Mouse (Mus musculus) forebrain, embryonic 16.5 days (tissue): Measurements from ENCODE around the gene Net1. TPM values are rescaled to one million over a fixed set of nuclear protein-coding genes. Genes with fewer than 3 reads are reported as not detected.

Source experiments
- ATAC-seq: fragments of 200-750 bp; cut with Nextera tagmentation; 2 replicates; pipeline ENCODE4 v1.8.0; 2017; ENCODE audit warnings: mild to moderate bottlenecking, moderate library complexity
- H3K27ac ChIP-seq: fragments of 300-500 bp; sonication (generic); 2 replicates; pipeline ENCODE4 v1.5.1; 2014; ENCODE audit warnings: low read length, control low read depth
- H3K27me3 ChIP-seq: fragments of 300-500 bp; sonication (generic); replicated peaks from 2 replicates; pipeline ENCODE4 v1.6.1; 2014; ENCODE audit warnings: low read length; ENCODE audit not compliant: control insufficient read depth, insufficient read depth
- H3K36me3 ChIP-seq: fragments of 300-500 bp; sonication (generic); 2 replicates; pipeline ENCODE4 v1.6.1; 2014; ENCODE audit not compliant: control insufficient read depth, insufficient read depth
- H3K4me1 ChIP-seq: fragments of 300-500 bp; sonication (generic); replicated peaks from 2 replicates; pipeline ENCODE4 v1.6.1; 2014; ENCODE audit warnings: low read length; ENCODE audit not compliant: control insufficient read depth, insufficient read depth
- H3K4me2 ChIP-seq: fragments of 300-500 bp; sonication (generic); 2 replicates; pipeline ENCODE4 v1.6.1; 2014; ENCODE audit warnings: mild to moderate bottlenecking, low read length, control low read depth
- H3K4me3 ChIP-seq: fragments of 300-500 bp; sonication (generic); replicated peaks from 2 replicates; pipeline ENCODE4 v1.5.1; 2014; ENCODE audit warnings: mild to moderate bottlenecking, low read length, control low read depth
- H3K9ac ChIP-seq: fragments of 300-500 bp; sonication (generic); replicated peaks from 2 replicates; pipeline ENCODE4 v1.6.1; 2014; ENCODE audit warnings: low read depth, low read length, control low read depth
- H3K9me3 ChIP-seq: fragments of 300-500 bp; sonication (generic); 2 replicates; pipeline ENCODE4 v1.6.1; 2016; ENCODE audit warnings: low read length; ENCODE audit not compliant: control insufficient read depth
- WGBS: fragments of 180-500 bp; shearing (Covaris S2); extraction: QIAGEN DNeasy Blood & Tissue Kit; methylation state at CpG from one replicate; pipeline ENCODE4 v1.1.7; 2014; 5-methylcytosine and 5-hydroxymethylcytosine counted together
- polyA plus RNA-seq: library from polyadenylated mRNA; unstranded; fragments of >200 nt; fragmentation: Nextera tagmentation; extraction: Ambion mirVana; gene quantifications from 2 replicates; pipeline ENCODE4 v1.2.1, GENCODE M21; 2015

Gene Net1
- 14.2 and 15.1 TPM in 2 replicates for polyA plus RNA-seq

DNA sequence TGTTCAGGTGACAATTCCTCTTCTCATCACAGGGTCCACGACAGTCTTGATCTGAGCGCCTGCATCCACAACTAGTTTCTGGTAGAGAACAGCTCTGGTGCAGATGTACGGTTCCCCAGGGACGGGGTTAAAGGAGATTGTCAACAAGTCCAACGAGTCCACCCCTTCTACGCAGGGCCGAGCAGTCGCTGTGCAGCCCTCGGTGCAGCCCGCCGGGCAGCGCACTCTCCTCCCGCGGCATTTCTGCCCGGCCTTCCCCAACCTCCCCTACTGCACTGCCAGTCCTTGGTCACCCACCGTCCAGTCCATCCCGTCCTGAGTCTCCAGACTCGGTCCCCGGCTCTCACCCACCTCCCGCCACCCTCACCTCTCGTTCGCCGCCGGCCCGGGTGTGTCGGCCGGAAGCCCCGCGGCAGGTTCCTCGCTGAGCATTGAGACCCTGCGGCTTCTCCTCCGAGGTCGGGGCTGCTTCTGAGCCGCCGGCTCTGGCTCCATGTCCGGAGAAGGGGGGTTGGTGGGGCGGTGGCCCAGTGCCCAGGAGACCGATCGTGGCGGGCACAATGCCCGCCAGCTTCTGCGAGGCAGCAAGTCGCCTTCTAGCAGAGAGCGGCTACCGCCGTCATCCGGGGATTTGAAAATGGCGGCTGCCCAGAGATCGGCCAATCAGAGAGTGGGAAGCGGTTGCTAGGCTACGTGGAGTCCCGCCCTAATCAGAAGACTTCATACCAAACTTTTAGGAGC lies at the start of gene Net1, which contains the start of gene Tubal3:
TSS of gene Net1 (minus strand) at position 650 of the 741 bp plus-strand sequence.
TSS of gene Tubal3 (plus strand) at position 704 of the 741 bp plus-strand sequence.
- H3K4me2 ChIP-seq = peak within 1 kb of the TSS; percentile 80
- ATAC-seq = peak; percentile 100
- H3K9me3 ChIP-seq = no peaks in the 10 kb centered on the region
- no peaks in the 10 kb centered on the region for H3K36me3 ChIP-seq
- no peaks in the 10 kb centered on the region for H3K27me3 ChIP-seq
- peak within 1 kb of the TSS; percentile 62 for H3K4me3 ChIP-seq
- H3K27ac ChIP-seq = no peak within 1 kb of the TSS; the same call in 1 of the 2 replicates
- H3K4me1 ChIP-seq = peaks cover 6% of the 10 kb centered on the region; the same call in 1 of the 2 replicates
- H3K9ac ChIP-seq = peak within 1 kb of the TSS; percentile 61
- WGBS = under 1% methylated on average over 52 of the region's 52 CpGs

DNA sequence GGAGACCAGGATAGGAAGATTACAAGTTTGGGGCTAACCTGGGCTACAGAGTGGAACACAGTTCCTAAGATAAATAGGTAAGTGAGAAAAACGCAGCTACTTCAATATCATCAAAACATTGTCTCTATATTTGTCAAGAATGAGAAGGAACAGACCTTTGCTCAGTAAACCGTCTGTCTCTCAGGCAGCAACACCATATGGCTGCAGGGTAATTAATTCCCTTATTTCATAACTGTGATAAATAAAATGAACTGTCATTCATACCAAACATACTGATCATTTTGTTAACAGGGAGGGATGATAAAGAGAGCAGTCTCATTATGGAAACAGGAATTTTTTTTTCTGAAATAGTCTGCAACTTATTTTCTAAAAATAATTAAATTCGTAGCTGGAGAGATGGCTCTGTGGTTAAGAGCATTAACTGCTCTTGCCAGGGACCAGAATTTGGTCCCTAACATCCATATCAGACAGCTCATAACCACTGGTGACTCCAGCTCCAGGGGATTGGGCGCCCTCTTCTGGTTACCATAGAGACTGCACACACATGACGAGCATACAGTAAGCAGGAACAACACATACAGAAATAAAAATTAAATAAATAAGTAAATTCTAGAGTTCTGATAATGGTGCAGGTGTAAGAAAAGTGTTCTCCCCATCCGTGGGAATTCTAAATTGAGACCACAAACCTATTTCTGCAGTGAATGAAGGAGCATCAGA lies 33.3 kb upstream of the Net1 start:
- H3K4me3 ChIP-seq = no peak overlapping the region
- no peaks in the 10 kb centered on the region for H3K36me3 ChIP-seq
- no peaks in the 10 kb centered on the region for H3K4me1 ChIP-seq
- H3K27me3 ChIP-seq = no peaks in the 10 kb centered on the region
- WGBS = 73% methylated on average over 6 of the region's 6 CpGs
- H3K9me3 ChIP-seq = no peaks in the 10 kb centered on the region
- no peak overlapping the region for H3K9ac ChIP-seq
- peak; percentile 65; the same call in 1 of the 2 replicates for ATAC-seq
- H3K4me2 ChIP-seq = no peak overlapping the region
- no peak overlapping the region for H3K27ac ChIP-seq

- H3K4me1 ChIP-seq = no peaks in the 10 kb centered on the region
- H3K4me3 ChIP-seq = no peak overlapping the region
- no peak overlapping the region for H3K9ac ChIP-seq
- H3K27me3 ChIP-seq = no peaks in the 10 kb centered on the region
- 89% methylated on average over 4 of the region's 4 CpGs for WGBS
- no peak overlapping the region for H3K27ac ChIP-seq
- H3K9me3 ChIP-seq = no peaks in the 10 kb centered on the region
- no peaks in the 10 kb centered on the region for H3K36me3 ChIP-seq
- no peak for ATAC-seq
- no peak overlapping the region for H3K4me2 ChIP-seq
Measured at GRCm38 (mm10) chr13:3949477-3949876, 31.5 kb upstream of the Net1 start.

GRCm38 (mm10) chr13:3947267-3947666 lies 29.2 kb upstream of the Net1 start:
- WGBS = 93% methylated on average over 4 of the region's 4 CpGs
- Histone ChIP-seq H3K27ac (no peak overlapping the region), H3K4me2 (no peak overlapping the region), H3K9me3 (no peaks in the 10 kb centered on the region), H3K4me1 (no peaks in the 10 kb centered on the region), H3K27me3 (no peaks in the 10 kb centered on the region), H3K36me3 (no peaks in the 10 kb centered on the region), H3K4me3 (no peak overlapping the region), H3K9ac (no peak overlapping the region)
- ATAC-seq = no peak

DNA sequence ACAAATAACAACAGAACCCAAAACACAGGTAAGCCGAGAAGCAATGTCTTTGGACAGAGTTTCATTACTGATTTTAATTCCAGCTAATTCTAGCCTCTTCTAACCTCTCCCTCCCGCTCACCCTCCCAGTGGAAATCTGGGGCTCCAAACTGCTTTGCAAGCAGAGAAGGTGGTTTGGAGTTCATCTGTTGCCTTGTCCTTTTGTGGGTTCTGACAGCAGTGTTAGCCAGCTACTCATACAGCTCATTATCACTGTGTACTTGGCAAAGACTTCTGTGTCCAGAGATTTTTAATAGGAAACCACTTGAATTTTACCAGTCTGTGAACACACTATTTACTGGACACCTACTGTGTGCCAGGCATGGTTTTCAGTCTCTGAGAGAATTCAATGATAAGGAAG lies 27.2 kb upstream of the Net1 start, which contains the start of gene Ucn3:
TSS of gene Ucn3 (minus strand) at position 101 of the 400 bp plus-strand sequence.
- Histone ChIP-seq H3K27ac (no peak within 1 kb of the TSS), H3K4me3 (no peak within 1 kb of the TSS), H3K9ac (no peak within 1 kb of the TSS), H3K9me3 (no peaks in the 10 kb centered on the region), H3K27me3 (no peaks in the 10 kb centered on the region), H3K36me3 (no peaks in the 10 kb centered on the region), H3K4me1 (no peaks in the 10 kb centered on the region), H3K4me2 (no peak within 1 kb of the TSS)
- ATAC-seq = no peak
- 66% methylated on average over 2 of the region's 2 CpGs for WGBS

GRCm38 (mm10) chr13:3944699-3945098 lies 26.7 kb upstream of the Net1 start:
- no peaks in the 10 kb centered on the region for H3K4me1 ChIP-seq
- H3K36me3 ChIP-seq = no peaks in the 10 kb centered on the region
- H3K27me3 ChIP-seq = no peaks in the 10 kb centered on the region
- no peaks in the 10 kb centered on the region for H3K9me3 ChIP-seq
- no peak for ATAC-seq
- H3K4me3 ChIP-seq = no peak overlapping the region
- no peak overlapping the region for H3K9ac ChIP-seq
- no peak overlapping the region for H3K4me2 ChIP-seq
- H3K27ac ChIP-seq = no peak overlapping the region
- WGBS = 79% methylated on average over 7 of the region's 7 CpGs

GRCm38 (mm10) chr13:3926046-3926445 lies 8.0 kb upstream of the Net1 start:
- 95% methylated on average over 6 of the region's 6 CpGs for WGBS
- H3K27me3 ChIP-seq = no peaks in the 10 kb centered on the region
- ATAC-seq = no peak
- no peak overlapping the region for H3K27ac ChIP-seq
- H3K9ac ChIP-seq = no peak overlapping the region
- no peak overlapping the region for H3K4me3 ChIP-seq
- H3K36me3 ChIP-seq = no peaks in the 10 kb centered on the region
- H3K9me3 ChIP-seq = no peaks in the 10 kb centered on the region
- no peak overlapping the region for H3K4me2 ChIP-seq
- H3K4me1 ChIP-seq = no peaks in the 10 kb centered on the region

- 89% methylated on average over 6 of the region's 6 CpGs for WGBS
- Histone ChIP-seq H3K4me1 (no peaks in the 10 kb centered on the region), H3K4me3 (no peak overlapping the region), H3K27ac (no peak overlapping the region), H3K36me3 (no peaks in the 10 kb centered on the region), H3K9ac (no peak overlapping the region), H3K27me3 (no peaks in the 10 kb centered on the region), H3K4me2 (no peak overlapping the region), H3K9me3 (no peaks in the 10 kb centered on the region)
- no peak for ATAC-seq
Measured at GRCm38 (mm10) chr13:3925632-3926031, 7.6 kb upstream of the Net1 start.

GRCm38 (mm10) chr13:3924483-3924882 lies 6.5 kb upstream of the Net1 start:
- 90% methylated on average over 5 of the region's 5 CpGs for WGBS
- H3K9me3 ChIP-seq = no peaks in the 10 kb centered on the region
- no peak overlapping the region for H3K9ac ChIP-seq
- no peak overlapping the region for H3K4me3 ChIP-seq
- H3K27ac ChIP-seq = no peak overlapping the region
- H3K27me3 ChIP-seq = no peaks in the 10 kb centered on the region
- no peak overlapping the region for H3K4me2 ChIP-seq
- ATAC-seq = no peak
- H3K4me1 ChIP-seq = no peaks in the 10 kb centered on the region
- no peaks in the 10 kb centered on the region for H3K36me3 ChIP-seq
